Mouse (Mus musculus) CH12.LX (cell line): ENCODE data around the gene Selplg. TPM values are rescaled to one million over a fixed set of nuclear protein-coding genes. Genes with fewer than 3 reads are reported as not detected.

ENCODE experiments used
- DNase-seq: peaks from one replicate; pipeline ENCODE4 v3.0.0-alpha.2; 2013; ENCODE audit errors: extremely low read depth
- H3K27ac ChIP-seq: 2 replicates; pipeline ENCODE4 v1.5.1; 2012; ENCODE audit warnings: low read depth, mild to moderate bottlenecking, control low read depth, moderate library complexity; ENCODE audit not compliant: insufficient read depth
- H3K27me3 ChIP-seq: replicated peaks from 2 replicates; pipeline ENCODE3; 2012; ENCODE audit warnings: inconsistent platforms
- H3K36me3 ChIP-seq, 2 experiments: replicated peaks in 1 of 2; 2 replicates each; pipeline versions ENCODE3 to v1.6.1; 2012; ENCODE audit warnings: inconsistent platforms in 1 of 2, low read length in 1 of 2, mild to moderate bottlenecking in 1 of 2, mixed read lengths in 1 of 2, moderate library complexity in 1 of 2; ENCODE audit not compliant: control insufficient read depth in 1 of 2, insufficient read depth in 1 of 2
- H3K4me1 ChIP-seq, 2 experiments: 2 replicates each; pipeline ENCODE4 v1.6.1; 2012; ENCODE audit warnings: inconsistent platforms in 1 of 2, moderate library complexity in 1 of 2; ENCODE audit not compliant: insufficient read depth in 2 of 2, control insufficient read depth in 1 of 2
- H3K4me2 ChIP-seq: 2 replicates; pipeline ENCODE4 v1.6.1; 2012; ENCODE audit warnings: low read depth, mild to moderate bottlenecking, control low read depth; ENCODE audit not compliant: poor library complexity, insufficient read depth, severe bottlenecking
- H3K4me3 ChIP-seq, 3 experiments: fragments of 150-350 bp in 1 of 3; sonication (generic) in 1 of 3; replicated peaks in 1 of 3; 2 replicates each; pipeline versions ENCODE3 to v1.5.1; 2011 to 2012; ENCODE audit warnings: low read depth in 2 of 3, low read length in 2 of 3, mild to moderate bottlenecking in 2 of 3, moderate library complexity in 2 of 3, control low read depth in 1 of 3, improper control_type of control experiment in 1 of 3, inconsistent platforms in 1 of 3, mixed read lengths in 1 of 3; ENCODE audit not compliant: poor library complexity in 1 of 3
- H3K79me2 ChIP-seq: replicated peaks from 2 replicates; pipeline ENCODE4 v1.6.1; 2012; ENCODE audit warnings: mild to moderate bottlenecking, moderate library complexity; ENCODE audit not compliant: control insufficient read depth, poor library complexity, insufficient read depth, severe bottlenecking; ENCODE audit errors: extremely low read depth
- H3K9ac ChIP-seq: 2 replicates; pipeline ENCODE4 v1.6.1; 2012; ENCODE audit warnings: low read depth, mild to moderate bottlenecking, control low read depth, moderate library complexity; ENCODE audit not compliant: insufficient read depth
- H3K9me3 ChIP-seq: replicated peaks from 2 replicates; pipeline ENCODE3; 2012; ENCODE audit warnings: low read length, inconsistent platforms, mixed read lengths
- BHLHE40 ChIP-seq: IDR thresholded peaks from 2 replicates; pipeline ENCODE4 v1.6.1; 2011; ENCODE audit warnings: mild to moderate bottlenecking, low read depth, low read length, improper control_type of control experiment
- CHD1 ChIP-seq: IDR thresholded peaks from 2 replicates; pipeline ENCODE4 v1.6.1; 2012; ENCODE audit warnings: low read depth, low read length, improper control_type of control experiment, inconsistent platforms
- ELF1 ChIP-seq: IDR thresholded peaks from 2 replicates; pipeline ENCODE4 v1.6.1; 2014; ENCODE audit warnings: low read depth, mild to moderate bottlenecking, inconsistent platforms, low read length, improper control_type of control experiment
- EP300 ChIP-seq: IDR thresholded peaks from 2 replicates; pipeline ENCODE4 v1.6.1; 2011; ENCODE audit warnings: low read length, improper control_type of control experiment
- ETS1 ChIP-seq: conservative IDR thresholded peaks from 2 replicates; pipeline ENCODE4 v1.6.1; 2012; ENCODE audit warnings: low read depth, mild to moderate bottlenecking, inconsistent platforms, low read length, improper control_type of control experiment, moderate library complexity
- HCFC1 ChIP-seq: IDR thresholded peaks from 2 replicates; pipeline ENCODE4 v1.6.1; 2012; ENCODE audit warnings: low read depth, mild to moderate bottlenecking, inconsistent platforms, low read length, improper control_type of control experiment
- IRF4 ChIP-seq: IDR thresholded peaks from 2 replicates; pipeline ENCODE4 v1.6.1; 2014; ENCODE audit warnings: low read depth, mild to moderate bottlenecking, inconsistent platforms, low read length, improper control_type of control experiment
- JUN ChIP-seq: IDR thresholded peaks from 2 replicates; pipeline ENCODE4 v1.6.1; 2011; ENCODE audit warnings: low read depth, mild to moderate bottlenecking, low read length, improper control_type of control experiment, moderate library complexity; ENCODE audit not compliant: insufficient read depth
- JUND ChIP-seq: conservative IDR thresholded peaks from 2 replicates; pipeline ENCODE4 v1.6.1; 2011; ENCODE audit warnings: low read depth, low read length, improper control_type of control experiment
- KAT2A ChIP-seq: IDR thresholded peaks from 2 replicates; pipeline ENCODE4 v1.6.1; 2012; ENCODE audit warnings: low read length, improper control_type of control experiment, inconsistent platforms; ENCODE audit not compliant: insufficient replicate concordance
- MAZ ChIP-seq: IDR thresholded peaks from 2 replicates; pipeline ENCODE4 v1.6.1; 2012; ENCODE audit warnings: low read depth, mild to moderate bottlenecking, inconsistent platforms, low read length, improper control_type of control experiment, moderate library complexity
- MEF2A ChIP-seq: IDR thresholded peaks from 2 replicates; pipeline ENCODE4 v1.6.1; 2014; ENCODE audit warnings: low read depth, mild to moderate bottlenecking, inconsistent platforms, low read length, improper control_type of control experiment, borderline replicate concordance
- MXI1 ChIP-seq: IDR thresholded peaks from 2 replicates; pipeline ENCODE4 v1.6.1; 2011; ENCODE audit warnings: mild to moderate bottlenecking, low read depth, low read length, improper control_type of control experiment
- MYC ChIP-seq: IDR thresholded peaks from 2 replicates; pipeline ENCODE4 v1.6.1; 2011; ENCODE audit warnings: low read depth, mild to moderate bottlenecking, improper control_type of control experiment, low read length
- NELFE ChIP-seq: IDR thresholded peaks from 2 replicates; pipeline ENCODE4 v1.6.1; 2011; ENCODE audit warnings: low read depth, low read length, improper control_type of control experiment
- POLR2A ChIP-seq: IDR thresholded peaks from 2 replicates; pipeline ENCODE4 v1.6.1; 2011; ENCODE audit warnings: low read depth, mild to moderate bottlenecking, improper control_type of control experiment, low read length
- POLR2AphosphoS2 ChIP-seq: IDR thresholded peaks from 2 replicates; pipeline ENCODE4 v1.6.1; 2011; ENCODE audit warnings: low read depth, low read length, improper control_type of control experiment
- RCOR1 ChIP-seq: conservative IDR thresholded peaks from 2 replicates; pipeline ENCODE4 v1.6.1; 2012; ENCODE audit warnings: low read depth, mild to moderate bottlenecking, inconsistent platforms, low read length, improper control_type of control experiment
- SIN3A ChIP-seq: IDR thresholded peaks from 2 replicates; pipeline ENCODE4 v1.6.1; 2012; ENCODE audit warnings: low read length, improper control_type of control experiment, inconsistent platforms
- SMC3 ChIP-seq: IDR thresholded peaks from 2 replicates; pipeline ENCODE4 v1.6.1; 2011; ENCODE audit warnings: low read depth, low read length, improper control_type of control experiment
- TBP ChIP-seq: conservative IDR thresholded peaks from 2 replicates; pipeline ENCODE4 v1.6.1; 2011; ENCODE audit warnings: low read depth, low read length, improper control_type of control experiment
- USF1 ChIP-seq: IDR thresholded peaks from 2 replicates; pipeline ENCODE4 v1.6.1; 2014; ENCODE audit warnings: low read depth, mild to moderate bottlenecking, inconsistent platforms, low read length, improper control_type of control experiment
- USF2 ChIP-seq: conservative IDR thresholded peaks from 2 replicates; pipeline ENCODE4 v1.6.1; 2011; ENCODE audit warnings: low read depth, low read length, improper control_type of control experiment
- ZC3H11A ChIP-seq: IDR thresholded peaks from 2 replicates; pipeline ENCODE4 v1.6.1; 2012; ENCODE audit warnings: low read depth, mild to moderate bottlenecking, inconsistent platforms, low read length, improper control_type of control experiment
- ZKSCAN1 ChIP-seq: IDR thresholded peaks from 2 replicates; pipeline ENCODE4 v1.6.1; 2012; ENCODE audit warnings: low read depth, inconsistent platforms, low read length, improper control_type of control experiment, borderline replicate concordance
- ZMIZ1 ChIP-seq: IDR thresholded peaks from 2 replicates; pipeline ENCODE4 v1.6.1; 2012; ENCODE audit warnings: low read depth, mild to moderate bottlenecking, inconsistent platforms, low read length, improper control_type of control experiment
- dilution Hi-C: fragments of 300-500 bp; cut with MboI; formaldehyde crosslinking; loops from 2 replicates; pipeline ENCODE4 v1.14.3; 2020; ENCODE audit warnings: low sequenced_read_pairs; ENCODE audit not compliant: extremely low pct_unique_long_range_greater_than_20kb, extremely low pct_ligation_motif_present
- in situ Hi-C: fragments of 300-500 bp; cut with MboI; formaldehyde crosslinking; loops from 3 replicates; pipeline ENCODE4 v1.14.3; 2019; ENCODE audit warnings: low sequenced_read_pairs, low pct_ligation_motif_present, low pct_unique_long_range_greater_than_20kb, mixed read lengths
- polyA plus RNA-seq: library from polyadenylated mRNA; unstranded; fragments of >175 nt; gene quantifications from 2 replicates; pipeline ENCODE4 v1.2.1, GENCODE M21; 2012; ENCODE audit warnings: low read depth; ENCODE audit not compliant: insufficient read length
- total RNA-seq, 2 experiments: library from RNA; depleted of rRNA; stranded (reverse); fragments of 300-350 nt in 1 of 2; fragments of >200 nt in 1 of 2; gene quantifications; 2 replicates each; pipeline ENCODE4 v1.2.3; 2012 to 2014

Gene Selplg
- total and polyA plus RNA-seq, 3 experiments, result 29.4 to 58.5 (median 41.6) TPM

GRCm38 (mm10) chr5:113872936-113873912 is 40.8 kb upstream of the Selplg start:
- Histone ChIP-seq H3K4me2 (no peak overlapping the region), H3K36me3 (peaks cover 12 to 86% of the 10 kb centered on the region in 2 experiments), H3K79me2 (no peaks in the 10 kb centered on the region), H3K9me3 (peaks cover 12% of the 10 kb centered on the region), H3K27ac (no peak overlapping the region), H3K4me1 (peaks cover 7 to 48% of the 10 kb centered on the region in 2 experiments), H3K4me3 (no peak overlapping the region), H3K27me3 (no peaks in the 10 kb centered on the region), H3K9ac (no peak overlapping the region)
- dilution Hi-C loops (no loop called here), in situ Hi-C loops (no loop called here)
- no peak for TF ChIP-seq ZMIZ1
- TF ChIP-seq SIN3A, result no peak
- TF ChIP-seq CHD1, result no peak
- no peak for TF ChIP-seq NELFE
- no peak for TF ChIP-seq BHLHE40
- no peak for TF ChIP-seq HCFC1
- TF ChIP-seq JUND, result no peak
- no peak for TF ChIP-seq MAZ
- TF ChIP-seq MXI1, result no peak
- TF ChIP-seq SMC3, result no peak
- no peak for TF ChIP-seq IRF4
- no peak for TF ChIP-seq RCOR1
- no peak for TF ChIP-seq MEF2A
- TF ChIP-seq POLR2AphosphoS2, result no peak
- TF ChIP-seq MYC, result no peak
- TF ChIP-seq POLR2A, result no peak
- peak; percentile 65 for DNase-seq

DNA sequence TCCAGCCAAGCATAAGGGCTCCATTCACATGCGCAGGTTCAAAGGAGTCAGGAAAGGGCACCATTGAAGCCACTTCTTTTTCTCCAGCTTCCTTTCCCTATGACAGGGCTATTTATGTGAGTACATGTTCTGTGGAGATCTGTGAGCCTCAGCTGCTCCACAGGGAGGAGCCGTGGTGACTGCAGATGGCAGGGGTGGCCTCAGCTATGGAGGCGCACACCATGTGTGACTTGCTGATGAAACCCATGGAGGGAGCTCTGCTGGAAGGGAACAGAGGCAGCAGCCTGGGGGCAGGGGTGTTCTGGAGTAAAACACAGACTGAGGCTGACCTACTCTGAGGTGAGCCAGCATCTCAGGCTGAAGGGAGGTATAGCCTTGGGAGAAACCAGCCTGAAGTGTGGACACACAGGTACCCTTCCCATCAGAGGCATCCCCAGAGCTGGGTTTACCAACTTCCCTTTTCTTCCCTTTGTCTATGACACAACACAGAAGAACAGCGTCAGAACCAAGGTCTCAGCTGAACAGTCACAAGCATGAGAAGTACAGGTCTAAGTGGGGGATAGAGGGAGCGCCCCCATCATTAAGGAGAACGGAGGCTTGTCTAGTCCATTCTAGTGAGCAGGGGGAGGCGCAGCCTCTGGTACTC is 39.6 kb upstream of the Selplg start:
- dilution Hi-C loops (no loop called here), in situ Hi-C loops (no loop called here)
- Histone ChIP-seq H3K79me2 (no peaks in the 10 kb centered on the region), H3K4me2 (no peak overlapping the region), H3K9ac (no peak overlapping the region), H3K36me3 (peaks cover 12 to 83% of the 10 kb centered on the region in 2 experiments), H3K4me1 (peaks cover 7 to 48% of the 10 kb centered on the region in 2 experiments), H3K27me3 (no peaks in the 10 kb centered on the region), H3K9me3 (peaks cover 12% of the 10 kb centered on the region), H3K4me3 (no peak overlapping the region), H3K27ac (no peak overlapping the region)
- DNase-seq, result peak; percentile 43
- no peak for TF ChIP-seq ETS1
- no peak for TF ChIP-seq ZKSCAN1
- TF ChIP-seq IRF4, result no peak
- no peak for TF ChIP-seq SIN3A
- no peak for TF ChIP-seq ZC3H11A
- no peak for TF ChIP-seq MYC
- no peak for TF ChIP-seq USF2
- no peak for TF ChIP-seq ELF1
- no peak for TF ChIP-seq JUN
- TF ChIP-seq TBP, result no peak
- TF ChIP-seq KAT2A, result no peak
- TF ChIP-seq USF1, result no peak
- no peak for TF ChIP-seq EP300
